Mouse (Mus musculus) A20 (cell line): Measurements from ENCODE around the gene Tgfb1i1.

ENCODE experiments used
- DNase-seq: peaks from one replicate; pipeline ENCODE4 v3.0.0-alpha.2; 2011; ENCODE audit warnings: low read depth, low spot score

Tgfb1i1 gene

GRCm38 (mm10) chr7:128288923-128289544, 42.4 kb downstream of the Tgfb1i1 start:
- DNase-seq = peak; percentile 18

DNA sequence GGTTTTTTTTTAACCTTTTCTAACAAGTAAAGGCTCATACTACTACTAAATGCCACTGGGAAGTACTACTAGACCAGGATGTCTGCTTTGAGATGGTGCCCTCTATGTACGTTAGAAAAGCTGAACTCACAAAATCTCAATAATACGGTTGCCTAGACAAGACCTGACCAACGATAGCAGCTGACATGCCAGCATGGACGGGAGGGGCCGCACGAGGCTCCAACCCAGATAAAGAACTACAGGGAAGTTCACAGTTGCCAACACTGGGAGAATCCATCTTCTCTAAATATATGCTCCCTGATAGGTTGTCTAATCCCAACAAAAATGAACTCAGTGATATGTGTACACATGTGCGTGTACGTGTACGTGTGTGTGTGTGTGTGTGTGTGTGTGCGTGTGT, 48.2 kb downstream of the Tgfb1i1 start:
- DNase-seq = no peak

- DNase-seq = peak; percentile 9
Measured at GRCm38 (mm10) chr7:128296514-128296913, 49.9 kb downstream of the Tgfb1i1 start.

DNA sequence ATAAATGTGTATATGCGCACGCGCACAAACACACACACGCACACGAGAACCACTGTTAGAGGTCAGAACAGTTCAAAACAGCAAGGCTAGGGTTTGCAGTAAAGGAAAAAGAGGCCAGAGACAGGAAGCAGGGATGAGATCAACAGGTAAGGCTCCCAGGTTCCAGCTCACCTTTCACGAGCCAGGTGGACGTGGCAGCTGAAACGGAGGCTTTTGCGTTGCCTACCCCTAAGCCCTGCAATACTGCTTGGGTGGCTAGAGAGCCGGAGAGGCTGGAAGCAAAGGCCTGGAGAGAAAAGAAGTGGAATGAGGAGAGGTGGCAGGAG, 50.6 kb downstream of the Tgfb1i1 start:
- DNase-seq = no peak

DNA sequence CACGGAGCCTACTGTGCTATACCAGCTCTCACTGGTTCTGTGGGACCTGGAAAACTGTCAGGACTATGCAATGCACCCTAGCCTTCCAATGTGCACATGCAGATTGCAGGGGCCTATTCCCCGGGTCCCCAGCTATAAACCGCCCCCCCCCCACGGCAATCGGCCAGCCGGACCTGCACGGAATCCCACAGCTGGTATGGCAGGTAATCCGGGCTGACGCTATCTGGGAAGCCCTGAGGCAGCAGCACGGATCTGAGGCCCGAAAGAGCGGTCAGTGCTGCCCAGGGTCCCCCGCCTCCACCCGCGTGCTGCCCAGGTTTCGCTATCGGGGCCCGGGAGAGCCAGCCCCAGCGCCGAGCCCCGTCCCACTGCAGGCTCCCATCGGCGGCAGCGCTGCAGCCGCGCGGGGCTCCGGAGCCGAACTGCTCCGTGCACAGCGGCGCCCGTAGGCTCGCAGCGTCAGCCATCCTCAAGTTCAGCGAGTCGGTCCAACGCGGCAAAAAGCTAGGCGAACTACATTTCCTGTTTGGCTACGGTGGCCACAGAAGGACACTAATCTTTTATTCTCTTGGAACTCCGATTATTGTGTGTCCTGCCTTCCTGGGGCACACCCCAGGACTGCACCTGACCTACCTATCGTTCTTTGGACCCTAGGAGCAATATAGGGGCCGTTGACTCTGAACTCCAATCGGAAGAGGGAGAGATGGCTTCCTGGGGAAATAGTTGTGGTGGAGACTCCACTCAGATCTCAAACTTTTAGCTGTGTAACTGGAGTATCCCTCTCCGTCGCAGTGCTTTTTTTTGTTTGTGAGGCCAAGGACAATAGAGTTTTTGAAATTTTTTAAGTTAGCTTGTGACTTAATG, 51.2 kb downstream of the Tgfb1i1 start, which contains the start of gene BC017158:
Gene BC017158, minus strand, starts transcription at position 554 of the 864 bp plus-strand sequence.
- peak; percentile 79 for DNase-seq

DNA sequence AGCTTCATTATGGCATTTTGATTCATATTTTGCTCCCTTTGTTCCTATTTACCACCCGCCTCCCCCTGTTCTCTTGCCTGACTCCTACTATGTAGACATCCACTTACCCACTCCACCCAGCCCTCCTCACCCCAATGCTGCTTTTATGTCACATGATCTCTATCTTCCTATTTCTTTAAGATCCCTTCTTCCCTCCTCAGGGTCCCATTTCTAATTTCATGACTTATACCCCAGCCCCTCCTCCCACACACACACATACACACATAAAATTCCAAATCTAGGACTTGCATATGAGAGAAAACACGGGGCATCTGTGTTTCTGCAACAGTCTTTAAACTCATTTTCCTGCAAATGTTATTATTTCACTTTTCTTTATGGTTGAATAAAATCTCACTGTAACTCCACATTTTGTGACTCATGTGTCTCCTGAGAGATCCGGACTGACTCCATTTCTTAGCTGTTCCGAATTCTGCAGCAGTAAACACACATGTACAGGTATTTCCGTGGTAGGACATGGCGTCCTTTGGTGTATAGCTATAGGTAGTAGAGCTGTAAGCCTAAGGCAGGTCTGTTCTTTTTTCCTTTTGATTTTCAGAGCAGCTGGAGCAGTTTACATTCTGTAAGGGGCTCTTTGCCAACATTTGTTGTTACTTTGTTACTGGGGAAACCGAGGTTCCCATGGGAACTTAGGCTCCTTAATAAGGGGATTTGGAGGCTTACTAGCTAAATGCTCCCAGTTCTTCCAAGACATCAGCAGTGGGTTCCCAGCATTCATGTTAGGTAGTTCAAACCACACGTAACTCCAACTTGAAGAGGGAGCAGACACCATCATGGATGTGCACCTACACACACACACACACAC, 52.1 kb downstream of the Tgfb1i1 start:
- DNase-seq = no peak

DNA sequence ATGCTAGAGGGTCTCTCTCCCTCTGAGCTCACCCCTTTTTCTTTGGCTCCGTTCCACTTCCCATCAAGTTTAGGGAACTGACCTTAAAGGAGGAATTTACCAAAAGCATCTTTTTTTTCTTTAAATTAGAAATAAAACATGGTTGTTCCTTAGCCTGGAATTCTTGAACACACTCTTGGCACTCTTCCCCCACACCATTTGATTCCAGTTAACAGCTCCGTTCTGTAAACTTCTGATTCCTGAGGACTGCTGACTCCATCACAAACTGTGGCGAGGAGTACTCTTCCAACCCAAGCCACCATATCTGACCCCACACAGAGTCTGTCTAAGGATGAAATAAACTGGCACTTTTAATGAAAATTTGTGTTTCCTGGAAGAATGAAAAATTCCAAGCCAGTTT, 54.3 kb downstream of the Tgfb1i1 start:
- no peak for DNase-seq

- DNase-seq = no peak
Measured at GRCm38 (mm10) chr7:128302151-128302550, 55.5 kb downstream of the Tgfb1i1 start.

- no peak for DNase-seq
Measured at GRCm38 (mm10) chr7:128304198-128304597, 57.6 kb downstream of the Tgfb1i1 start.

DNA sequence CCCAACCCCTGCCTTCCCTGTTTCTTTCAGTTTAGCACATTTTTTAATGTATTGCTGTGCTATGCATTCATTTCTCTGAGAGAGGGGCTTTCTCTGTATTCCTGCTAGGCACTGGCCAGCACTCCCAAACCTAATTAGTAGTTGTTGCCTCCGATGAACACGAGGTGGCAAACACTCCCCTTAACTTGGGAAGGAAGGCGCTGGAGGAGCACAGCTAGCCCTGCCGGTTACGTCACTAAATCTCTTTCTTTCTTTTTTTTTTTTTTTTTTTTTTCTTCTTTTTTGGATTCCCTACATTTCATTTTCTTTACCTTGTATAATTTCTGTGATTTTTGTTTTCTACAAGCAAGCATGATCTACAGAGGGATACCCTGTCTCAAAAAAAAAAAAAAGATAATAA, 58.3 kb downstream of the Tgfb1i1 start:
- DNase-seq = no peak
